Mouse (Mus musculus) left cerebral cortex, adult 6 months (tissue): Measurements from ENCODE around the gene Sod1. TPM values are rescaled to one million over a fixed set of nuclear protein-coding genes. Genes with fewer than 3 reads are reported as not detected.

ENCODE experiments used
- long read RNA-seq, 2 experiments: library from polyadenylated mRNA; unstranded; transcript quantifications; one replicate each; pipeline ENCODE4 v2.0.0; 2019 to 2020
- polyA plus RNA-seq: library from polyadenylated mRNA; unstranded; fragments of <200 nt; fragmentation: Nextera tagmentation; gene quantifications from 2 replicates; pipeline ENCODE4 v1.2.3, GENCODE M21; 2021

Gene Sod1
- polyA plus RNA-seq = 672 and 1,301 TPM in 2 replicates
- long read RNA-seq, experiment 1, transcript Sod1-201 (5 exons, 641 nt) = major isoform, 46 of 60 reads
- long read RNA-seq, experiment 1, partial matches to known transcripts = 7 of 60 reads
- long read RNA-seq, experiment 1, other reads (novel, unspliced or antisense) = 5 of 60 reads
- long read RNA-seq, experiment 2, transcript Sod1-201 (5 exons, 641 nt) = major isoform, 413 of 448 reads
- long read RNA-seq, experiment 2, transcript Sod1-202 (3 exons, 3,970 nt) = minor isoform, 14 of 448 reads
- long read RNA-seq, experiment 2, partial matches to known transcripts = 19 of 448 reads
- long read RNA-seq, experiment 2, other reads (novel, unspliced or antisense) = 2 of 448 reads

GRCm38 (mm10) chr16:90220026-90220891 is at the start of gene Sod1:
Sod1 (plus strand) TSS chr16:90220754.

Other genes with a start within 250 kb of the Sod1 start
- gene Tiam1, start 77.0 kb upstream of the Sod1 start, polyA plus RNA-seq = 7.3 and 8.2 TPM in 2 replicates
- gene Scaf4, start 63.7 kb downstream of the Sod1 start, polyA plus RNA-seq = 3.6 and 9.3 TPM in 2 replicates
- 3.2 and 3.6 TPM in 2 replicates for gene Hunk, start 165.3 kb downstream of the Sod1 start, polyA plus RNA-seq